Mouse (Mus musculus) spleen, postnatal 36 days (tissue): Measurements from ENCODE around the gene Cxcl14.
A peak's percentile ranks its signal among the peaks of the same experiment; 100 is the strongest.

Experiments
- DNase-seq, 2 experiments: peaks; one replicate each; pipeline ENCODE4 v3.0.0; 2022; ENCODE audit warnings: low spot score in 2 of 2, mixed read lengths in 1 of 2

Gene Cxcl14

GRCm38 (mm10) chr13:56289998-56290397, 6.4 kb downstream of the Cxcl14 start:
- no peak for DNase-seq

- no peak for DNase-seq
Measured at GRCm38 (mm10) chr13:56289261-56289660, 7.1 kb downstream of the Cxcl14 start.

GRCm38 (mm10) chr13:56288601-56289000, 7.8 kb downstream of the Cxcl14 start:
- no peak for DNase-seq

GRCm38 (mm10) chr13:56287091-56287490, 9.3 kb downstream of the Cxcl14 start:
- DNase-seq: no peak

GRCm38 (mm10) chr13:56283321-56283720, 13.0 kb downstream of the Cxcl14 start:
- DNase-seq: no peak

- DNase-seq: no peak
Measured at GRCm38 (mm10) chr13:56280356-56280755, 16.0 kb downstream of the Cxcl14 start.

- peak; percentile 7 to 14 for DNase-seq
Measured at GRCm38 (mm10) chr13:56279439-56279838, 16.9 kb downstream of the Cxcl14 start.

GRCm38 (mm10) chr13:56275171-56275570, 21.2 kb downstream of the Cxcl14 start:
- no peak for DNase-seq

GRCm38 (mm10) chr13:56270124-56270523, 26.2 kb downstream of the Cxcl14 start:
- DNase-seq: no peak

- DNase-seq: no peak
Measured at GRCm38 (mm10) chr13:56267396-56267795, 29.0 kb downstream of the Cxcl14 start.

- DNase-seq: no peak
Measured at GRCm38 (mm10) chr13:56266435-56266834, 29.9 kb downstream of the Cxcl14 start.

- no peak for DNase-seq
Measured at GRCm38 (mm10) chr13:56265661-56266060, 30.7 kb downstream of the Cxcl14 start.

- no peak for DNase-seq
Measured at GRCm38 (mm10) chr13:56262269-56262668, 34.1 kb downstream of the Cxcl14 start.

GRCm38 (mm10) chr13:56260344-56260780, 36.0 kb downstream of the Cxcl14 start:
- no peak for DNase-seq

- no peak for DNase-seq
Measured at GRCm38 (mm10) chr13:56259926-56260250, 36.5 kb downstream of the Cxcl14 start.

GRCm38 (mm10) chr13:56259021-56259925, 37.1 kb downstream of the Cxcl14 start:
- DNase-seq: no peak

- DNase-seq: no peak
Measured at GRCm38 (mm10) chr13:56258196-56259020, 37.9 kb downstream of the Cxcl14 start.

- no peak for DNase-seq
Measured at GRCm38 (mm10) chr13:56257469-56258153, 38.7 kb downstream of the Cxcl14 start.

GRCm38 (mm10) chr13:56256716-56257299, 39.5 kb downstream of the Cxcl14 start:
- DNase-seq: no peak

- no peak for DNase-seq
Measured at GRCm38 (mm10) chr13:56253379-56253778, 43.0 kb downstream of the Cxcl14 start.

- DNase-seq: no peak
Measured at GRCm38 (mm10) chr13:56252783-56253182, 43.6 kb downstream of the Cxcl14 start.
